Mouse (Mus musculus): ENCODE measurements around the gene Usp24. TPM values are rescaled to one million over a fixed set of nuclear protein-coding genes. Genes with fewer than 3 reads are reported as not detected.

Gene Usp24
- polyA plus RNA-seq, 1 experiment from 2014 or later: 6.5 TPM

- Histone ChIP-seq H3K36me3 (peaks cover 72% of the 10 kb centered on the region), H3K4me3 (replicated peaks) (no peak overlapping the region), H3K4me1 (replicated peaks) (peaks cover 5% of the 10 kb centered on the region; the same call in 1 of the 2 replicates), H3K27me3 (no peaks in the 10 kb centered on the region), H3K9ac (no peak overlapping the region), H3K27ac (no peak overlapping the region), H3K4me2 (no peak overlapping the region), H3K9me3 (replicated peaks) (no peaks in the 10 kb centered on the region)
- ATAC-seq (ENCODE audit: low read depth) (no peak), DNase-seq (peak; percentile 61)
- 32% methylated on average over 1 of the region's 1 CpGs for WGBS (ENCODE audit: insufficient replicate concordance)
These were observed 59.8 kb downstream of the Usp24 start for GRCm38 (mm10) chr4:106375857-106376256.

- WGBS (ENCODE audit: insufficient replicate concordance): 85% methylated on average over 14 of the region's 14 CpGs
- no peak overlapping the region for H3K4me3 ChIP-seq (replicated peaks)
- H3K4me2 ChIP-seq: no peak overlapping the region
- H3K9ac ChIP-seq: no peak overlapping the region
- DNase-seq (no peak), ATAC-seq (ENCODE audit: low read depth) (no peak)
- peaks cover 75% of the 10 kb centered on the region for H3K36me3 ChIP-seq
- no peaks in the 10 kb centered on the region for H3K27me3 ChIP-seq
- no peaks in the 10 kb centered on the region for H3K9me3 ChIP-seq (replicated peaks)
- H3K27ac ChIP-seq: no peak overlapping the region
- peaks cover 5% of the 10 kb centered on the region; the same call in 1 of the 2 replicates for H3K4me1 ChIP-seq (replicated peaks)
These were observed 63.0 kb downstream of the Usp24 start for GRCm38 (mm10) chr4:106378839-106379572.

GRCm38 (mm10) chr4:106381131-106381530, 65.1 kb downstream of the Usp24 start:
- H3K36me3 ChIP-seq: peaks cover 79% of the 10 kb centered on the region
- H3K9me3 ChIP-seq (replicated peaks): no peaks in the 10 kb centered on the region
- no peak overlapping the region for H3K27ac ChIP-seq
- H3K27me3 ChIP-seq: no peaks in the 10 kb centered on the region
- no peak overlapping the region for H3K4me2 ChIP-seq
- 75% methylated on average over 5 of the region's 5 CpGs for WGBS (ENCODE audit: insufficient replicate concordance)
- H3K4me3 ChIP-seq (replicated peaks): no peak overlapping the region
- ATAC-seq (ENCODE audit: low read depth) (no peak), DNase-seq (no peak)
- no peak overlapping the region for H3K9ac ChIP-seq
- peaks cover 5% of the 10 kb centered on the region; the same call in 1 of the 2 replicates for H3K4me1 ChIP-seq (replicated peaks)

- Histone ChIP-seq H3K4me3 (replicated peaks) (no peak overlapping the region), H3K4me2 (no peak overlapping the region), H3K9me3 (replicated peaks) (no peaks in the 10 kb centered on the region), H3K9ac (no peak overlapping the region), H3K27me3 (no peaks in the 10 kb centered on the region), H3K36me3 (peaks cover 75% of the 10 kb centered on the region), H3K4me1 (replicated peaks) (no peaks in the 10 kb centered on the region), H3K27ac (no peak overlapping the region)
- DNase-seq (no peak), ATAC-seq (ENCODE audit: low read depth) (no peak)
- WGBS (ENCODE audit: insufficient replicate concordance): 91% methylated on average over 3 of the region's 3 CpGs
These were observed 73.9 kb downstream of the Usp24 start for GRCm38 (mm10) chr4:106389908-106390307.

- Histone ChIP-seq H3K36me3 (peaks cover 87% of the 10 kb centered on the region), H3K9me3 (replicated peaks) (no peaks in the 10 kb centered on the region), H3K4me2 (no peak overlapping the region), H3K27ac (no peak overlapping the region), H3K4me1 (replicated peaks) (no peaks in the 10 kb centered on the region), H3K27me3 (no peaks in the 10 kb centered on the region), H3K9ac (no peak overlapping the region), H3K4me3 (replicated peaks) (no peak overlapping the region)
- 87% methylated on average over 14 of the region's 14 CpGs for WGBS (ENCODE audit: insufficient replicate concordance)
- no peak for DNase-seq
- no peak for ATAC-seq (ENCODE audit: low read depth)
These were observed 93.6 kb downstream of the Usp24 start for GRCm38 (mm10) chr4:106409621-106410020.

- ATAC-seq (ENCODE audit: low read depth) (no peak), DNase-seq (no peak)
- Histone ChIP-seq H3K4me2 (no peak overlapping the region), H3K9ac (no peak overlapping the region), H3K4me1 (replicated peaks) (no peaks in the 10 kb centered on the region), H3K4me3 (replicated peaks) (no peak overlapping the region), H3K27me3 (no peaks in the 10 kb centered on the region), H3K36me3 (peaks cover 79% of the 10 kb centered on the region), H3K27ac (no peak overlapping the region), H3K9me3 (replicated peaks) (no peaks in the 10 kb centered on the region)
- 83% methylated on average over 3 of the region's 3 CpGs for WGBS (ENCODE audit: insufficient replicate concordance)
These were observed 103.2 kb downstream of the Usp24 start for GRCm38 (mm10) chr4:106419256-106419655.

GRCm38 (mm10) chr4:106419791-106420190, 103.8 kb downstream of the Usp24 start:
- no peak overlapping the region for H3K4me2 ChIP-seq
- H3K9ac ChIP-seq: no peak overlapping the region
- no peak overlapping the region for H3K27ac ChIP-seq
- ATAC-seq (ENCODE audit: low read depth): no peak
- WGBS (ENCODE audit: insufficient replicate concordance): 88% methylated on average over 6 of the region's 6 CpGs
- no peak for DNase-seq
- no peaks in the 10 kb centered on the region for H3K27me3 ChIP-seq
- H3K36me3 ChIP-seq: peaks cover 80% of the 10 kb centered on the region
- no peaks in the 10 kb centered on the region for H3K9me3 ChIP-seq (replicated peaks)
- H3K4me3 ChIP-seq (replicated peaks): no peak overlapping the region
- H3K4me1 ChIP-seq (replicated peaks): no peaks in the 10 kb centered on the region

- Histone ChIP-seq H3K4me1 (replicated peaks) (no peaks in the 10 kb centered on the region), H3K4me3 (replicated peaks) (no peak overlapping the region), H3K27me3 (no peaks in the 10 kb centered on the region), H3K36me3 (peaks cover 79% of the 10 kb centered on the region), H3K4me2 (no peak overlapping the region), H3K9me3 (replicated peaks) (no peaks in the 10 kb centered on the region), H3K9ac (no peak overlapping the region), H3K27ac (no peak overlapping the region)
- 85% methylated on average over 3 of the region's 3 CpGs for WGBS (ENCODE audit: insufficient replicate concordance)
- DNase-seq: no peak
- ATAC-seq (ENCODE audit: low read depth): no peak
These were observed 106.6 kb downstream of the Usp24 start for GRCm38 (mm10) chr4:106422597-106422996.

GRCm38 (mm10) chr4:106424560-106424959, 108.5 kb downstream of the Usp24 start:
- H3K4me3 ChIP-seq (replicated peaks): no peak overlapping the region
- H3K9ac ChIP-seq: no peak overlapping the region
- WGBS (ENCODE audit: insufficient replicate concordance): 85% methylated on average over 1 of the region's 1 CpGs
- no peaks in the 10 kb centered on the region for H3K4me1 ChIP-seq (replicated peaks)
- H3K27me3 ChIP-seq: no peaks in the 10 kb centered on the region
- ATAC-seq (ENCODE audit: low read depth) (no peak), DNase-seq (no peak)
- H3K27ac ChIP-seq: no peak overlapping the region
- H3K9me3 ChIP-seq (replicated peaks): no peaks in the 10 kb centered on the region
- peaks cover 78% of the 10 kb centered on the region for H3K36me3 ChIP-seq
- H3K4me2 ChIP-seq: no peak overlapping the region

GRCm38 (mm10) chr4:106426286-106426685, 110.3 kb downstream of the Usp24 start:
- Histone ChIP-seq H3K36me3 (peaks cover 80% of the 10 kb centered on the region), H3K4me3 (replicated peaks) (no peak overlapping the region), H3K27me3 (no peaks in the 10 kb centered on the region), H3K27ac (no peak overlapping the region), H3K9me3 (replicated peaks) (no peaks in the 10 kb centered on the region), H3K4me1 (replicated peaks) (no peaks in the 10 kb centered on the region), H3K9ac (no peak overlapping the region), H3K4me2 (no peak overlapping the region)
- ATAC-seq (ENCODE audit: low read depth): no peak
- no peak for DNase-seq
- WGBS (ENCODE audit: insufficient replicate concordance): 78% methylated on average over 5 of the region's 5 CpGs

- no peak for ATAC-seq (ENCODE audit: low read depth)
- H3K4me2 ChIP-seq: no peak overlapping the region
- H3K4me3 ChIP-seq (replicated peaks): no peak overlapping the region
- no peaks in the 10 kb centered on the region for H3K27me3 ChIP-seq
- H3K9me3 ChIP-seq (replicated peaks): no peaks in the 10 kb centered on the region
- no peak overlapping the region for H3K27ac ChIP-seq
- H3K9ac ChIP-seq: no peak overlapping the region
- peaks cover 87% of the 10 kb centered on the region for H3K36me3 ChIP-seq
- WGBS (ENCODE audit: insufficient replicate concordance): 72% methylated on average over 6 of the region's 6 CpGs
- no peak for DNase-seq
- H3K4me1 ChIP-seq (replicated peaks): no peaks in the 10 kb centered on the region
These were observed 112.6 kb downstream of the Usp24 start for GRCm38 (mm10) chr4:106428616-106429015.

GRCm38 (mm10) chr4:106429106-106429505, 113.1 kb downstream of the Usp24 start:
- ATAC-seq (ENCODE audit: low read depth) (no peak), DNase-seq (no peak)
- Histone ChIP-seq H3K4me2 (no peak overlapping the region), H3K36me3 (peaks cover 89% of the 10 kb centered on the region), H3K9me3 (replicated peaks) (no peaks in the 10 kb centered on the region), H3K9ac (no peak overlapping the region), H3K27me3 (no peaks in the 10 kb centered on the region), H3K4me3 (replicated peaks) (no peak overlapping the region), H3K4me1 (replicated peaks) (no peaks in the 10 kb centered on the region), H3K27ac (no peak overlapping the region)
- WGBS (ENCODE audit: insufficient replicate concordance): 61% methylated on average over 7 of the region's 7 CpGs

All from liver, embryonic 13.5 days (tissue).